Mouse (Mus musculus) adrenal gland, postnatal 10 days (tissue): ENCODE measurements around the gene Adipoq. TPM values are rescaled to one million over a fixed set of nuclear protein-coding genes. Genes with fewer than 3 reads are reported as not detected.

Experiments used
- microRNA-seq: library from miRNA; unstranded; fragments of <30 nt; microRNA quantifications from one replicate; pipeline ENCODE4 v1.2.0, GENCODE M21; 2021
- total RNA-seq, 2 experiments: library from RNA; stranded (reverse); gene quantifications; 2 replicates each; pipeline ENCODE4 v1.2.3; 2021

Adipoq gene
- total RNA-seq, 2 experiments from 2014 or later, result 387 to 442 TPM

Small RNA genes lying within 50 kb of the gene (microRNA-seq; reads per million reads assigned to microRNA genes)
- gene Gm49346, result 11.1 reads per million, percentile 19 among the genes with 10 or more reads in this experiment

Other genes starting within 250 kb of the Adipoq start
- 100 to 1,000 TPM in 1 of 2 experiments, 10 to 100 TPM in 1; 87.0 to 166 TPM for gene Fetub, start 228.2 kb upstream of the Adipoq start, total RNA-seq
- 100 to 1,000 TPM in 1 of 2 experiments, 10 to 100 TPM in 1; 96.2 to 217 TPM for gene Hrg, start 195.5 kb upstream of the Adipoq start, total RNA-seq
- 10 to 100 TPM; 27.4 to 62.7 TPM for gene Kng2, start 117.1 kb upstream of the Adipoq start, total RNA-seq
- gene Kng1, start 88.7 kb upstream of the Adipoq start, total RNA-seq, result 100 to 1,000 TPM; 216 to 507 TPM
- 100 to 1,000 TPM; 295 to 433 TPM for gene Eif4a2, start 39.1 kb upstream of the Adipoq start, total RNA-seq
- gene Rfc4, start 18.8 kb upstream of the Adipoq start, total RNA-seq, result 10 to 100 TPM; 14.3 to 17.1 TPM
- gene St6gal1, start 78.2 kb downstream of the Adipoq start, total RNA-seq, result 10 to 100 TPM; 41.4 to 48.5 TPM